Mouse (Mus musculus): ENCODE data around the gene Ube2d1. TPM values are rescaled to one million over a fixed set of nuclear protein-coding genes. Genes with fewer than 3 reads are reported as not detected.

The Ube2d1 gene
- polyA plus RNA-seq, 1 experiment from 2014 or later: 150 TPM

DNA sequence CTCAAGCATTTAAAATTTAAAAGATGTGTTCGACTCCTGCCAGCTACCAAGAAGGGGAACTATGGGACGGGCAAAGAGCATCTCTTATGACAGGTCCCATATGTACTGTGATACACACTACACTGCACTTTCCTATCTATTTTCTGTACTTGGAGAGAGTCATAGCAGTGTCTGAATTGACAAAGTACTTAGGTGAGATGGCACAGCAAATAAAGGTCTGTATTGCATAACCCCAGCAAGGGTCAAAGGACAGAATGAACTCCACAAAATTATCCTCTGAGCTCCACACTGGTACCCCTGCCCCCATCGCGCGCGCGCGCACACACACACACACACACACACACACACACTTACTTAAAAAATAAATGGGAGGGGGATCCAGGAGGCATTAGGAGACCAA, 51.0 kb downstream of the Ube2d1 start:
- Histone ChIP-seq H3K4me2 (ENCODE audit: low read depth, low read length, severe bottlenecking) (no peak overlapping the region), H3K27me3 (ENCODE audit: control insufficient read depth, insufficient read depth, low read length) (no peaks in the 10 kb centered on the region), H3K27ac (ENCODE audit: low read depth, low read length) (no peak overlapping the region), H3K36me3 (ENCODE audit: control insufficient read depth, insufficient read depth, low read length) (peaks cover 7% of the 10 kb centered on the region), H3K4me1 (replicated peaks; ENCODE audit: control insufficient read depth, insufficient read depth, low read length) (no peaks in the 10 kb centered on the region), H3K9ac (ENCODE audit: low read length) (no peak overlapping the region), H3K4me3 (ENCODE audit: low read depth, low read length) (no peak overlapping the region), H3K9me3 (ENCODE audit: control insufficient read depth, low read length) (no peaks in the 10 kb centered on the region)
- ATAC-seq (replicated peaks; ENCODE audit: low FRiP score) (no peak), DNase-seq (ENCODE audit: low spot score) (no peak)
- 96% methylated on average over 8 of the region's 8 CpGs for WGBS

DNA sequence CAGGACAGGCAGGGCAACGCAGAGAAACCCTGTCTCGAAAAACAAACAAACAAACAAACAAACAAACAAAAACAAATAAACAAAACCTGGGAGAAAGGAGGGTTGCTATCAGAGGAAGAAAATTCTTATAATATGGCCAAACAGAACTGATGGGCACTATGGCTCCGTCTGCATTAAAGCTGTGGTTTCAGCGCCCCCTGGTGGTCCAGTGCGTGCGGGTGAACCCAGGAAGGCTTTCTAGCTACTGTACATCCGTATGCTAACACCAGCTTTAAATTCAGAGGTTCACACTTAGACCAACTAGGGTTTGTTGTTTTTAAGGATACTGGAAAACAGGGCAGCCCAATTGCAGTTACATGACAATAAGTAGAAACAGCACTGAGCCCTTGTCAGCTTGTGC, 59.2 kb downstream of the Ube2d1 start:
- H3K27ac ChIP-seq (ENCODE audit: low read depth, low read length): no peak overlapping the region
- H3K9ac ChIP-seq (ENCODE audit: low read length): no peak overlapping the region
- DNase-seq (ENCODE audit: low spot score): peak; percentile 84
- H3K4me3 ChIP-seq (ENCODE audit: low read depth, low read length): no peak overlapping the region
- H3K36me3 ChIP-seq (ENCODE audit: control insufficient read depth, insufficient read depth, low read length): peaks cover 15% of the 10 kb centered on the region
- 0 out of 2 replicates have a peak, but pooled peaks cover 2% of the 10 kb centered on the region for H3K4me1 ChIP-seq (replicated peaks; ENCODE audit: control insufficient read depth, insufficient read depth, low read length)
- H3K4me2 ChIP-seq (ENCODE audit: low read depth, low read length, severe bottlenecking): no peak overlapping the region
- no peaks in the 10 kb centered on the region for H3K27me3 ChIP-seq (ENCODE audit: control insufficient read depth, insufficient read depth, low read length)
- no peak for ATAC-seq (replicated peaks; ENCODE audit: low FRiP score)
- WGBS: 43% methylated on average over 7 of the region's 7 CpGs
- H3K9me3 ChIP-seq (ENCODE audit: control insufficient read depth, low read length): no peaks in the 10 kb centered on the region

DNA sequence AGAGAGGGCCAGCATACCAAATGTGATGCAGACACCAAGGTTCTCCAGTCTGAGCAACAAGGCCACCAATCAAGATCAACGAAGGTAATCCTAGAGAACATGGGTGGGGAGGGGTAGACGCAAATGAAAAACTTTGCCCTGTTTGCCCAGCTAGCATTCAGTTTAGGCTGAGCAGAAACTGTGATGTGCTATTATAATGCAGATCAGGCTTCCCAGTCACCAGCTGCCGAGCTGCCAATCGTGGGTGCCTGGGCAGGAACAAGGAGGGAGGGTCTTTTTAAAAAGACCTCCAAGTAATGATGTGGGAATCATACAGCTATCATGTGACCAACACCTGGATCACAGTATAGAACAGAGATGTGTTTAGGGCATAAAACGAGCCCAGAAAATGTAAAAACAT, 62.0 kb downstream of the Ube2d1 start:
- ATAC-seq (replicated peaks; ENCODE audit: low FRiP score) (no peak; the same call in 1 of the 2 replicates), DNase-seq (ENCODE audit: low spot score) (no peak)
- Histone ChIP-seq H3K4me2 (ENCODE audit: low read depth, low read length, severe bottlenecking) (no peak overlapping the region), H3K4me3 (ENCODE audit: low read depth, low read length) (no peak overlapping the region), H3K4me1 (replicated peaks; ENCODE audit: control insufficient read depth, insufficient read depth, low read length) (0 out of 2 replicates have a peak, but pooled peaks cover 2% of the 10 kb centered on the region), H3K27ac (ENCODE audit: low read depth, low read length) (no peak overlapping the region), H3K36me3 (ENCODE audit: control insufficient read depth, insufficient read depth, low read length) (peaks cover 10% of the 10 kb centered on the region), H3K27me3 (ENCODE audit: control insufficient read depth, insufficient read depth, low read length) (no peaks in the 10 kb centered on the region), H3K9ac (ENCODE audit: low read length) (no peak overlapping the region), H3K9me3 (ENCODE audit: control insufficient read depth, low read length) (no peaks in the 10 kb centered on the region)
- 78% methylated on average over 5 of the region's 5 CpGs for WGBS

DNA sequence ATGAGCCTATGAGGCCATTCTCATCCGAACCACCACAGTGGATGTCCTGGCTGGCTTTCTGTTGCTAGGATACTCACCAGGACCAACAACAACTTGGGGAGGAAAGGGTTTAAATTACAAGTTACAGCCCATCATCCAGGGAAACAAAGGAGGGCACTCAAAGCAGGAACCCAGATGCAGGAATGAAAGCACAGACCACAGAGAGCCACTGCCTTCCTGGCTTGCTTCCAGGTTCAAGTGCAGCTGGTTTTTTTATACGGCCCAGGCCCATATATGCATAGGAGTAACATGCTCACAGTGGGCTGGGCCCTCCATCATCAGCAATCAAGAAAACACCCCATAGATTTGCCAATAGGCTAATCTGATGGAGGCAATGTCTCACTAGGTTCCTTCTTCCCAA, 62.4 kb downstream of the Ube2d1 start:
- H3K27ac ChIP-seq (ENCODE audit: low read depth, low read length): no peak overlapping the region
- no peak overlapping the region for H3K4me2 ChIP-seq (ENCODE audit: low read depth, low read length, severe bottlenecking)
- H3K27me3 ChIP-seq (ENCODE audit: control insufficient read depth, insufficient read depth, low read length): no peaks in the 10 kb centered on the region
- WGBS: 80% methylated on average over 2 of the region's 2 CpGs
- H3K9me3 ChIP-seq (ENCODE audit: control insufficient read depth, low read length): no peaks in the 10 kb centered on the region
- H3K36me3 ChIP-seq (ENCODE audit: control insufficient read depth, insufficient read depth, low read length): peaks cover 9% of the 10 kb centered on the region
- no peak for ATAC-seq (replicated peaks; ENCODE audit: low FRiP score)
- DNase-seq (ENCODE audit: low spot score): no peak
- 0 out of 2 replicates have a peak, but pooled peaks cover 2% of the 10 kb centered on the region for H3K4me1 ChIP-seq (replicated peaks; ENCODE audit: control insufficient read depth, insufficient read depth, low read length)
- H3K9ac ChIP-seq (ENCODE audit: low read length): no peak overlapping the region
- H3K4me3 ChIP-seq (ENCODE audit: low read depth, low read length): no peak overlapping the region

DNA sequence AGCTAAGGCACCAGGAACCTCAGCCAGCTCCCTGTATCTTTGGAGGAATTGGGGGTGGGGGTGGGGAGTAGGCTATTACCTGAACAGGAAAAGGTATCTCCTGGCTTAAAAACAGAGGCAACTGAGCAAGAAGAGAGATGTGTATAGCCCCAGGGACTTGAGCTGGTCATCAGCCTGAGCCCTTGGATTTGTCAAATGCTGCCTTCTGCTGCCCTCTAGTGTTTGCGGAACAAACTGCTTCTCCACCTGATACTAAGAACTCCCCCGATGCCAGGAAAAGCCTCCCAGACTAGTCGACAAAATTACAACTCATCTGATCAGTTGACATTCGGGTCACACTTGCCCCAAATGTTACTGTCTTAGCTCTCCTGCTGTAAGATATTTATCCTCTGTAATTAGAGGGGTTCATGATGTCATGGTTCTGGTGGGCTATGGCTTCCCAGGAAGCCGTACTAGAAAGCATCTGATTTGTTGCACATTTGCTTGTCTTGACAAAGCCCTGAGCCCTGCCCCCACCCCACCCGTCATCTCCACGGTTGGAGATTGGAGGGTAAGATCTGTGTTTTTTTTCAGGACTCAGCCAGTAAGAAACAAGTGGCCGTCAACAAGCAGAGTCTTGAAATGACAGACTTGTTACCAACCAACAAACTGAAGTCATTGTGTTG, 66.7 kb downstream of the Ube2d1 start:
- H3K36me3 ChIP-seq (ENCODE audit: control insufficient read depth, insufficient read depth, low read length): no peaks in the 10 kb centered on the region
- DNase-seq (ENCODE audit: low spot score) (peak; percentile 88), ATAC-seq (replicated peaks; ENCODE audit: low FRiP score) (peak; percentile 63)
- no peaks in the 10 kb centered on the region for H3K9me3 ChIP-seq (ENCODE audit: control insufficient read depth, low read length)
- WGBS: 22% methylated on average over 8 of the region's 8 CpGs
- no peak overlapping the region for H3K9ac ChIP-seq (ENCODE audit: low read length)
- no peak overlapping the region for H3K4me3 ChIP-seq (ENCODE audit: low read depth, low read length)
- no peak overlapping the region for H3K27ac ChIP-seq (ENCODE audit: low read depth, low read length)
- no peaks in the 10 kb centered on the region for H3K27me3 ChIP-seq (ENCODE audit: control insufficient read depth, insufficient read depth, low read length)
- H3K4me1 ChIP-seq (replicated peaks; ENCODE audit: control insufficient read depth, insufficient read depth, low read length): 0 out of 2 replicates have a peak, but pooled peaks cover 2% of the 10 kb centered on the region
- peak overlapping the region; percentile 8; the same call in 1 of the 2 replicates for H3K4me2 ChIP-seq (ENCODE audit: low read depth, low read length, severe bottlenecking)

DNA sequence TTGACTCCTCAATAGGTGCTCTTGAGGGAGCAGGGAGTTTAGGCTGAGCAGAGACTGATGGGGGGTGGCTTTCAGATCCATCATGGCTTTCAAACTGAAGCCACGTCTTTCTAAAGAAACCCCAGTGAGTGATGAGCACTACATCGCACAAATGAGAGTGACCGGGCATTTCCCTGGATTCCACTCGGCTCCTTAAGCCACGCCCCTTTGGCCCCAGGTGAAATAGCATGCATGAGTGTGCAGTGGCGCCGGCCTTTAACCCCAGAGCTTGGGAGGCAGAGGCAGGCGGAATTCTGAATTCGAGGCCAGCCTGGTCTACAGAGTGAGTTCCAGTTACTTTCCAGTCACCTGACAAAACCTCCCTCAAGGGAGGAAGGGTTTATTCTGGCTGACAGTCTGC, 69.1 kb downstream of the Ube2d1 start:
- H3K4me1 ChIP-seq (replicated peaks; ENCODE audit: control insufficient read depth, insufficient read depth, low read length): no peaks in the 10 kb centered on the region
- H3K4me3 ChIP-seq (ENCODE audit: low read depth, low read length): no peak overlapping the region
- no peak overlapping the region for H3K9ac ChIP-seq (ENCODE audit: low read length)
- no peak overlapping the region for H3K27ac ChIP-seq (ENCODE audit: low read depth, low read length)
- H3K27me3 ChIP-seq (ENCODE audit: control insufficient read depth, insufficient read depth, low read length): no peaks in the 10 kb centered on the region
- WGBS: 81% methylated on average over 9 of the region's 9 CpGs
- ATAC-seq (replicated peaks; ENCODE audit: low FRiP score): no peak
- no peak overlapping the region for H3K4me2 ChIP-seq (ENCODE audit: low read depth, low read length, severe bottlenecking)
- no peaks in the 10 kb centered on the region for H3K36me3 ChIP-seq (ENCODE audit: control insufficient read depth, insufficient read depth, low read length)
- H3K9me3 ChIP-seq (ENCODE audit: control insufficient read depth, low read length): no peaks in the 10 kb centered on the region
- no peak for DNase-seq (ENCODE audit: low spot score)

Other genes starting within 250 kb of the Ube2d1 start
- 6.5 and 7.0 TPM in 2 replicates for gene Bicc1, start 125.6 kb downstream of the Ube2d1 start, polyA plus RNA-seq (2014; fragmentation: Nextera tagmentation; extraction: Ambion mirVana)
- gene Tfam, start 47.0 kb downstream of the Ube2d1 start, polyA plus RNA-seq (2014; fragmentation: Nextera tagmentation; extraction: Ambion mirVana): 87.2 and 99.4 TPM in 2 replicates
- gene Cisd1, start 59.7 kb upstream of the Ube2d1 start, polyA plus RNA-seq (2014; fragmentation: Nextera tagmentation; extraction: Ambion mirVana): 137 and 139 TPM in 2 replicates
- gene Ipmk, start 62.5 kb upstream of the Ube2d1 start, polyA plus RNA-seq (2014; fragmentation: Nextera tagmentation; extraction: Ambion mirVana): 25.8 and 26.4 TPM in 2 replicates